Mouse (Mus musculus): ENCODE results near the gene Mindy3. TPM values are rescaled to one million over a fixed set of nuclear protein-coding genes. Genes with fewer than 3 reads are reported as not detected.
A peak's percentile ranks its signal among the peaks of the same experiment; 100 is the strongest.
"Not testable (repeated sequence)": the region's sequence is repeated elsewhere in the genome, so short reads cannot be mapped to it uniquely, and the experiment has no call there.

Gene Mindy3
- polyA plus RNA-seq (2017; shearing (Covaris generic)), result 10 to 100 TPM; 37.0 to 41.9 TPM

DNA sequence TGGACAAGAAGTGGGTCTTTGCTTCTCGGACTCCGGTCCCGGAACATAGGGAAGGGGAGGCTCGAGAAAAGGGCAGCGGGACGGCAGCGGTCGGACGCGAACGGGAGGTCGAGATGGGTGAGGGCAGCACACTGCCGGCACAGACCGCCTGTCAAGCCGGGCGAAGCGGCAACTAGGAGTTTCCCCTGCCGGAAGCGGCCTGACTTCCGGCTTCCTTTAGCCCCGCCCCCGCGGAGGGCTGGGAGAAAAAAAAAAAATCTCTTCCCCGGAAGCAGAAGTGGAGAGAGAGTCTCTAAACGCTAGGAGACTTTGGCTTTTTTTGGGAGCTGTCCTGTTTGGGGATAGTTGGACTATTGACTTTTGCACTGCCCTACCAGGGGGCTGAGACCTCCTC, at the start of gene Mindy3:
TSS of gene Mindy3 (minus strand) at position 209 of the 394 bp plus-strand sequence.
- ATAC-seq, result peak; percentile 81

DNA sequence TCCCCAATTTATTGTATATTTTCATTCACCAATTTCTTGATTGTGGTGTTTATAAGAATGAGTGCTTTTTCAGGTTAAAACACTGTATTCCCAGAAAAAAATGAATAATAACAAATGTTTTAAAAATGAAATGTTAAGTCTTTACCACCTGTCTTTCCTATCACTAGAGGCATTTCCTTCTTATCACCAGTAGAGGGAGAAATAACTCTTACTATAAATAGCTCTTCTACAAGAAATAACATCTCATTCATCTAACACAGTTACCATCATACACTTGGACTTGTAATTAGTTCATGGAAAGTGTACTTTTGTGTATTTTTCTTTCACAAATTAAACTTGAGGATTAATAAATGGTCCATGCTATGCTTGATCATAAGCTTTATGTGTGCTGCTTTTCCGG, 40.5 kb upstream of the Mindy3 start:
- peak; percentile 61 for ATAC-seq

DNA sequence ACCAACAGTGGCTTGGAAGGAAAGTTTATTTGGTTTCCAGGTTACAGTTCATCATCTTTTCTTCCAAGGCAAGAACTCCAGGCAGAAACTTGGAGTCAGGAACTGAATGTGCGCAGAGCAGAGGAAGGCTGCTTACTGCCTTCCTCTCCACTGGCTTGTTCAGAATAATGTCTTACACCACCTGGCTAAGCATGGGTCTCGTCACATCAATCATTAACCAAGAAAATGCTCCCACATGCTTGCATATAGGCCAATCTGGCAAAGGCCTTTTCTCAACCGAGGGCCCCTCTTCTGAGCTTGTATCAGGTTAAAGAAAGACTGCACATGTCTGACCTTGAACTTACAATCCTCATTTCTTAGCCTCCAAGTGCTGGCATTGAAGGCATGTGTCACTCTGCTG, 30.8 kb upstream of the Mindy3 start:
- no peak for ATAC-seq

DNA sequence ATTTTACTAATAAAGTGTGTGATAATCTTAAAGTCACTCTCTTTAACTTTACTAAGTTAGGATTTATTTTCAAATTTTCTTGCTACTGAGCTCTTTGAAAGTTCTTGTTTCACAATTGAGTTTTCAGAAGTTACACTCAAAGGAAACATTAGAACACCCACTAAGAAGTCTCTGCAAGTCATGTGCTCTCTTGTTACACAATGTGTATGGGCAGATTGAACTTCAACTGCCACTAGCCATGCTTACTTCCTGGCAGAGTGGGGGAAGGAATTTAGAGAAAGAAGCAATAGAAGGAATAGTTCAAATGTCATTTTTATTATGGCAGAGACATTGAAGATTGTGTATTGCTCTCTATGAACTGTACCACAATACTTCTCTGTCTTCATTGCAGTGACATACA, 20.9 kb upstream of the Mindy3 start:
- ATAC-seq, result no peak

DNA sequence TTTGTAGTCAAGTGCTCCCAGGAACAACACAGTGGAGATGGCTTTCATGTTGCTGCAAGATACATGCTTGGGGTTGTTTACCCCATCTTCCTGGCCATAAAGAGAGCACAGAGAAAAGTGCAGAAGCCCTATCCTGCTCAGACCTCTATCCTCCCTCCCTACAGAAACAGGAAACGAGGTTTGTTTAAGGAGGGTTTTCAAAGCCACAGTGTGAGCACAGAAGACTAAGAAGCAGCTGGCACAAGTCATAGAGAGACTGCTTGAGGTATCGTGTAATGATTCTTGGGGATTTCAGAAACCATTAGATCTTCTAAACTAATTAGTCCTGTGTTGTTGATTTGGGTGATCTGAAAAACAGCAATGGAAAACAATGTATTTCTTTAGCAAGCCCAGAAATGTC, 20.3 kb upstream of the Mindy3 start:
- peak; percentile 79 for ATAC-seq

DNA sequence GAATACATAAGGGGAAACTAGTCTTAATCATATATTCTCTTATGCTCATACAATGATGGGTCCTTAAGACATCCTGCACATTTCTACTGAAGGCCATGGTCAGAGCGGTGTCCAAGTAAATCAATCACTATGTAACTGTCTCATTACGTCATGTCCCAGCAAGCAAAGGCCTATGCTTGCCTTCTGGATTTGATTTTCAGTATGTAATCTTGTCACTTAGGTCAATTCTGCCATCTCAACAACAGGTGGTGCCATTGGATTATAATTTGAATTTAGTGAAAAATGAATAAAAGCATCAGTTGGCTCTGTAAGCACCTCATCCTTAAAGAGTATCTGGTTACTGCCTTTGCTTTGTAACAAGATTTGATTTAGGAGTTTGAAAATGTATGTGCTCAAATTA, 18.9 kb upstream of the Mindy3 start:
- ATAC-seq, result peak; percentile 52

DNA sequence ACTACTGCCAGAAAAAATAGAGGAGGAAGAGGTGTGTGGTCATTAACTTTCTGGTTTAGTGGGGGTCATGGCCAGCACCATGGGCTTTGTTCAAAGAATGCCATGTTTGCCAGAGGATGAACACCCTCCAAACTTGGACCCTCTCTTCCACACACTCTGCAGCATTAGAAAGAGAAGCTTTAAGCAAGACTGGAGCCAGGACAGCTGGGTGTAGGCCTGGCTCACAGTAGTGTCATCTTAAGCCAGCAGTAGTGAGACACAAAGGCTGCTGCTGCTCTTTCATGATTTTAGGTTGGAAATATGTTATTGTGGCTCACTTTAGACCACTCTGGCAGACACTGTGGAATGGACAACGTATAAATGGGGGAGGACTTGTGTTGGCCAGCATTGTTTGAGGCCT, 12.8 kb upstream of the Mindy3 start:
- ATAC-seq, result no peak

DNA sequence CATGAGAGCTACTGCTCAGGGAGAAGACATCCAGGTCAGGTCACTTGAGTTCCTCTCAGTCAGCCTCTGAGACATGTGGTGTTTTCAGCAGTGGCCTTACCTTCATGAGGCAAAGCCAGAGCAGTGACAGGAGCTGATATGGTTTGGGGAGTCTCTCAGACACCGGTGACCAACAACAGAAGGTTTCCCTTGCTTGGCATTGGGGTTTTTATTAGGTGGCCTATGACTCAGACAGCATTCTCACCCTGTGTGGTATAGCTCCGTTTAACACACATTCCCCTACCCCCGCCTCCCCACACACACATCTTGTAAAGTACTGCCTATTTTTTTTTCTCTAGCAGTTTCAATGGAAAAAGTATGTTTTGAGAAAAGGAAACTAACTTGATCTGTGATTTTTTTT, 5.1 kb upstream of the Mindy3 start:
- peak; percentile 77 for ATAC-seq

DNA sequence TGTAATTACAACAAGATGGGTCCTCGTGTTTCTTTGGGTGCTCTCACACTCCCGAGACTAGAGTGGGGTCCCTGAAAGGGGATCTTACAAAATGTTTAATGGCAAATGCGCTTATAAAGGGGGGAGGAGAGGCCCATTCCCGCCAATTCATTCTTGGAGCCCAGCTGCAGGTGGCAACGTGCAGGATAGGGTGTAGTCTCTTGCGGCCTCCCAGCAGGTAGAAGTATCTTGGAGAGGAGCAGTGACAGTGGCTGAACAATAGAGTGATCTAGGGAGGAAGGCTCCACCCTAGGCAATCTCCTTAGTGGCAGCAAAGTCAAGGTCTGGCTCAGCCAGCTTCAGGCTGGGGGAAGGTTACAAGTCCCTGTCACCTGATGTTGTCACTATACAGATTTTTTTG, 4.2 kb upstream of the Mindy3 start:
- ATAC-seq, result not testable (repeated sequence)

DNA sequence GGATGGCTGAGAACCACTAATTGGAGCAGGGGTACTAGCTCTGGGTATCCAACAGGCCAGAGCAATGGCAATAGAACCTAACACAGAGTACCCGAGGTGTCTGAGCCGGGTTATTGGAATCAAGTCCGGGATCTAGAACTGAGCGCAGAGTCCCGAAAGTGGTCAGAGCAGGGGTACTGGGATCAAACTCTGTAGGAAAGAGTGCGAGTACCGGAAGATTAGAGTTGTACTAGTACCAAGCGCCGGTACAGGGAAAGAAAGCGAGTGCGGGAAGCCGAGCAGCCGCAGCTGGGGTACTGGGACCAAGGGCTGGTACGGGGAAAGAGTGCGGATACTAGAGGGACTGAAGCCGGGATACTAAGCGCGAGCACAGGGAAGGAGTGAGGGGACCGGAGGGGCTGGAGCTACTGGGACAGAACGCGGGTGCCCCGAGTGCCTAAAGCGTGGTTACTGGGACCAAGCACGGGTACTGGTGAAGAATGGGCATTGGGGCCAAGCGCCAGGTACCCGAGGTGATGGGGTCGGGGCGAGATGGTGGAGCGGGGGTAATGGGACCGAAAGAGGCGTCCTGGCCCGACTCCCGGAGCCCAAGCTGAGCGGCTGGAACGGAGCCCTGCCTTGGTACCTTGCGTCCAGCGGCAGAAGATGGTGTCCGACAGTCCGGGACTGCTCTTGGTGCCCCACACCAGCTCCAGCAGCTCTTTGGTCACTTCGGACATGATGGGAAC, 572 bp downstream of the Mindy3 start:
- ATAC-seq, result peak; percentile 37

DNA sequence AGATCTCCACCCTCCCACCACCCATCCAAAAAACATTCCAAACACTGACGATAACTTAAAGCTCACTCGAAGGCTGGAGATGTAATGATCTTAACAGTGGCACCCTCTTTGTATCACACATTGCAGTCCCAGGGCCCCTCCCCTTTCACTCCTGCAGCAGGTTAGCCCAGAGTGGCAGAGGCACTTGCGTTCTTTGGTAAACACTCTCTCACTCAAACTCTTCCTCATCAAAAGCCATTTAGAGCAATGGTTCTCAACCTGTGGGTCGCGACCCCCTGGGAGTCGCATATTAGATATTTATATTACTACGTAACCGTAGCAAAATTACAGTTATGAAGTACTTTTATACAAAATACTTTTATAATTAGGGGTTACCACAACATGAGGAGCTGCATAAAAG, 1.1 kb downstream of the Mindy3 start:
- peak; percentile 38 for ATAC-seq

DNA sequence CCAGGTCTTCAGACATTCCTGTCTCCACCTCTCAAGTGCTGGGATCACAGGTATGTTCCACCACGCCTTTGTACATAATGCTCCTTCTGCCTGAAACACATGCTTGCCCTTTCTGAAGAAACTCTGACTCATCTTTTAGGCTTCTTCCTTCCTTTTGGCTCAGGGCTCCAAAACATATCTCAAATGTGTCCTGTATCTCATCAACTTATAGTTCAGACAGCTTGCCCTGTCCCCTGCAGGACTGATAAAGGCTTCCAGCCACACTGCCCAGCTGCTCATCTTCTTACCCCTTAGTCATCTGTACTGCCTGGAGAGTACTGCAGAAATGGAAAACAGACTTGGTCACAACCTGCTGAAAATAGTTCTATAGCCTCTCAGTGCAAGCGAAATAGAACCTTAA, 7.0 kb downstream of the Mindy3 start:
- no peak for ATAC-seq

DNA sequence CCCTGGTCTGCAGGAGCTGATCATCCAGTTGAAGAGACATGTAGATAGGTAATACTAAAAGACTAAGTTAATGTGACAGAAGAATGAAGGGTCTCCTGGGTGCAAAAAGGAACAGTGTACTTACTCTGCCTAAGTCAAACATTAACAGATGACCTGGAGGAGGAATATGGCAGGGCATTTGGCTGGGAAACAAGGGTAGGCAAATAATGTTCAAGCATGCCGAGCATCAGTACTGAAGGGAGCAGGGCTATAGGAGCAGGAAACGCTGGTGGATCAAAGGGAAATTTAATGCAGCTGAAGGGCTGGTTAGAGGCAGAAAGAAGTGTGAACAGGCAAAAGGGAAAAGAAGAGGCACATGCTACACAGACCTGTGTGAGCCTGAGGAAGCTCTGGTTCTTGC, 8.1 kb downstream of the Mindy3 start:
- ATAC-seq, result no peak

DNA sequence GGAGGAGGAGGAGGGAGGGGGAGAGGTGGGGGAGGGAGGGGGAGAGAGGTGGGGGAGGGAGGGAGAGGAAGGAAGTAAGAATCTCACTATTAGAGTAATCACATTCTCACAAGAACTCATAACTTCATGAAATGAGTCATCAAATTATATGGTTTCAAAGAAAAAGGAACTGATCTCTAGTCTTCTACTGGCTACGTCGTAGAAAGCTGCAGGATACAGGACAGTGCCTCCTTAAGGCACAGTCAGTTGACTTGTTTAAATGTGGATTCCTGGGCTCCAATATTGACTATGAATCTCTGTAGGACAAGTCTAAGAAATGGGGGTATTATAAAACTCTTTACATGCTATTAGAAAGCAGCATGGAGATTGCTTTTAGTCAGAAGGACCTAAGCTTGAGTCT, 12.5 kb downstream of the Mindy3 start:
- peak; percentile 81 for ATAC-seq

DNA sequence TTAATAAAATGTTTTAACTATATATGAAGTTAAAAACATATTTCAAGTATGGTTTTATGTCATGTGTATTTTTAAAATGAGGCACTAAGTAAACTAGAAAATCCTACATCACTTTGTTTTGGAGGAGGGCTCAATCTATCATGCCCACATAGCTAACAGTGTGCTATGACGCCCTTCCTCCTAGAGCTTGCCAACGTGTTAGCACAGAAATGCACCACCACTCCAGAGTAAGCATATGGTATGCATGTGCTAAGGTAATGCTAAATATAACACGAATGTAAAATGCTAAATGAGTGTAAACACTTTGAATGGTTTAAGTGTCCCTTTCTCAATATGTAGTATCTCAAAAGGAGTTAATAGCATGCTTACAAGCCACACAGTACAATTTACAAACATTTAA, 16.8 kb downstream of the Mindy3 start:
- no peak for ATAC-seq

DNA sequence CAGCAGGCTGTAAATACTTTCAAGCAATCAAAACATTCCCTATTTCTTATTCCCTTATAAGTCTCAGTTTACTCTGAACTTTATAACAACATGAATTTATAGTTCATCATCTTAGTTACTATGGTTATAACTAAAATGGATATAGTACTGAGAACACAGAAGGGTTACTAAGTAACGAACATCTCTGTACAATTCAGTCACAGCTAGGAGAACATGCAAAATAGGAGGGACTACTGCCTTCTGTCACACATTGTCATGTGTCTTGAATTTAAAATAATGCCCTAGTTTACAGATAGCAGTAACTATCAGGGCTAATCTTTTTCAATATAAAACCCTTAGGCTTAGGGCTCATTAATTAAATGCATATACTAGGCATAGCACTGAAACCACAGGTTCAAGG, 18.1 kb downstream of the Mindy3 start:
- ATAC-seq, result no peak

DNA sequence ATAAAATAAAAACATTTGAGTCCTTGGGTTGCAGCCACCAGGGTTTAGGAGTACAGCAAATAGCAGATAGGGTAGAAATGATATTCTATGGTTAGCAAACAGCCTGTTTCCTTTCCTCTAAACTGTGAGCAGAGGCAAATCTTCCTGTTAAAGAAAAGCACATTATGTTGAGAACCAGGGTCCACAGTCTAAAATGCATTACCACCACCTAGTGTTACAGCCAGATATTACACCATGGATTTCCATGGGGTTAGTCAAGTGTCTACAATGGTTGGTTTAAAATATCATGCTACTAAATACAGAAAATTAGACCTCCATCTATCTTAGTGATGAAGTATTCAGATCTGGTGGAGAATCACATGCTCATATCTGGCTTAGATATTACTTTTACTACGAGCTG, 30.2 kb downstream of the Mindy3 start:
- ATAC-seq, result peak; percentile 73

DNA sequence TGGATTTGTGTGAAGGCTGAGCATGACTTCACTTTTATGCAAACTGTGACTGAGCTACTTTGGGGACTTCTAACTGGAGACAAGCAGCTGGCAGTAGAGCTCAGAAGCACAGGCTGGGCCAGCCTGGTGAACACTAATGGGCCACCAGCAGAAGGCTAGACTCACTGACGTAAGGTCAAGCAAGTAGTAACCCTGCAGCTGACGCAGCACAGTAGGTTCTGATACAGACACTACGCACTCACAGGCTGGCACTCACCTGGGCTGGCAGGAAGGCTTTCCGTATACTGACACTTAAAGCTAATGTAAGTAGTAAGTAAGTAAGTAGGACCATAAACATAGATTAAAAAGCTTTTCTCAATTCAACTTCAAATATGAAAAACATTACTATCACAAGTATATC, 30.7 kb downstream of the Mindy3 start:
- ATAC-seq, result no peak

DNA sequence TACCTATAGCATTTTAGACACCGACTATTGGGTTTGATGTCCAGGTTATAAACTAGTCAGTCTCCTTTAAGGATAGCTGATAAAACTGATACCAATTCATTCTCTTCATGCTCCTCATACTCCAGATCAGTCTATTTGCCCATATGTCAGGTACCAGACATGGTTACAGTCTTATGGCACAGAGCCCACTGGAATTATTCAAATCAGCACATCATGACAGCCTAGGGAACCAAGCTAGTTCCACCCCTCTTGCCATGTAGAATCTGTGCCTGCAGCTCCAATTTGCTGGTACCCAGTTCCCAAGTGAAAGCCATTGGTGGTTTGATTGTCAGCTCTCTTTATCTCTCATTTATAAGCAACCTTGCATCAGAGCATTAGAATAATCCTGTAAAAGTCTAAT, 34.9 kb downstream of the Mindy3 start:
- no peak for ATAC-seq

DNA sequence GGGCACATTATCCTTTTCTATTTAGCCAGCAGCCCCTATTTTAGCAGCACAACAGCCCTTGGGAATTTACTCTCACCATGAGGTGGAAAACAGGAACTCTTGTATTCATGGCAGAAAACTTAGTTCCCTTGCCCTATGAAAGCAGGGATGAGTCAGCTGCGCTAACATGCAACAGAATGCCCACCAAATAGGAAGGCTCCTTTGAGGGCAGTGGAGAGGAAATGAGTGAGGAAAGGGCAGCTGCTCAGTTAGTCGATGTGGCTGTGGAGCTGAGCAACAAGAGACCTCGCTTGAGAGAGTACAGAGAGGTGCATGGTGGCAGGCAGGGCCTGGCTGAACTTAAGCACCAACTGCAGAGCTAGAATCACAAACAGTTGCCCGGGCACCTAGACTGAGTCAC, 36.6 kb downstream of the Mindy3 start:
- no peak for ATAC-seq

DNA sequence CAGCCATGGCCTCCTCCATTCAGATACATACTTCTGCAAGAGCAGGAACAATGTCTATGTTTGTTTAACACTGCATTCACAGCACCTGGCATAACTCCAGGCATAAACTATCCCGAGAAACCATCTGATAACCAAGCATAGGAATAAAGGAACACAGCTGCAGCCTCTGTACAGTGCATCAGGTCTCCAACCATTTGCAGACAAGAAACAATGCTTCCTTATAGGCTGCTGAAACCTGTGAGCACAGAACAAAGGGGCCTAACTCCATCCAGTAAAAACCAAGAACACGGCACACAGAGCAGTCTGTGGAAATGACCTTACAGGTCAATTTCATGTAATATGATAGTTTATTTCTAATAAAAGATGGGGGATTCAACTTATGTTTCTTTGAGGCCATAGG, 39.0 kb downstream of the Mindy3 start:
- ATAC-seq, result no peak

DNA sequence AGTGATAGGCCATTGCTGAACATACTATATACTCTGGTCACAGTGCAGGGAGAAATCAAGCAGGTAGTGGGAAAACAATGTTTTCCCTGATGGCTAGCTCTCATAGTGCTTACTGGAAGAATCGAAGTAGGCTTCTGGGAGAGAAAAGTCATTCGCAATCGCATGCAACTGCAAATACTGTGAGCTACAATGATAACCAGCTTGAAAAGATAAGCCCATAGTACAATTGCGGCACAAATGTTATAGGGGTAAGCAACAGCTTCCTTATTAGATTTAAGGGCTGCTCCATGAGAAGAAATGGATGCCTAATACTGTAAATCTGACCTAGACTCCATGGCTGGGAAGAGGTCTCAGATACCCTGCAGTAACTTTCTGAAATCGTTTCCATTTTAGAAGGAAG, 40.7 kb downstream of the Mindy3 start:
- no peak for ATAC-seq

DNA sequence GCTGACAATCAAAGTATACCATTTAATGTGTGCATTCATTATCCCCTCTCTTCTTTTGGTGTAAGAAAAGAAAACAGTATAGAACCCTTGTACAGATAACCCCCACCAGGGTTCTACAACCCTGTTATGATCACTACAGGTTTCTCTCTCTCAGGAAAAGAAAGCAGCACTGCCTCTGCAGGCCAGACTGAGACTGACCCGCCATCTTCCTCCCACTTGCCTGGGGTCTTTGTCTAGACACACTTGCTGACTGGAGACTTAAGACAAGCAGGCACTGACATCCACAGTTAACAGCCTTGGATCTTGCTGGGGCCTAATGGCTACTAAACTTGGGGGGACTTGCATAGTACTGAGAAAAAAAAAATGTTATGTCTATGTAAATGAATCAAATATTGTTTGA, 42.2 kb downstream of the Mindy3 start:
- ATAC-seq, result no peak

DNA sequence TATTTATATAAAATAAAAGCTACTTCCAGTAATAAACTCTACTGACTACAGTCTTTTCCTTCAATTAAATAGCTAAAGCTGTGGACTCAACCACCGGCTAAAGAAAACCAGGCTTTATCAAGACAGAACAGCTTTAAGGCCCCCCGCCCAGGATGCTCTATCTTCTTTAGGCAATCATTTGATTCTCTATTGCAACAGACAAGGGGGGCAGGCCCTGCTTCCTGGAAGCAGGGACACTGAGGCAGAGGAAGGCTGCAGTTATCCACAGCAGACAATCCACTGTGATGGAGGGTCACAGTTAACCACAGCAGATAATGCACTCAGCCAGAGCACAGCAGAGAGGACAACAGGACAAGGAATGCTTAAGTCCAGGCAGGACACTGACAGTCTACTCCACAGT, 46.4 kb downstream of the Mindy3 start:
- ATAC-seq, result no peak

DNA sequence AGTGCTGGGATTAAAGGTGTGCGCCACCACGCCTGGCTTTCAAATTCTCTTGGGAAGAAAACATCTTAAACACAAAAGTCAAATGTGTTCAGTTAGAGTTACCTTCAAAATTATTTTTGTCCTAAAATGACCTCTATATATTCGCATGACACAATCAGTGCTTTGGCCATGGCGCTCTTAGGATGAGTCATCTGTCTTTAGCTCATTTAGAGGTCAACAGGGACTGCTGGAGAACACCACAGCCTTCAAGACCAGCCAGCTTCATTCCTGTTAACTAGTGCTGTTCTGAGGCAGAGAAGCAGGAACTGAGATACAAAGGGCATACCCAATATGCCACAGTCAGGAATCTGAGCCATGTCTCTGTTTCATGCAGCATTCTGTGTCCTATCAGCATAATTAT, 47.9 kb downstream of the Mindy3 start:
- ATAC-seq, result no peak

Data from activated CD4-positive, CD25-positive, alpha-beta regulatory T cell, adult 4 months (primary cell).